Mouse (Mus musculus): ENCODE measurements around the gene Adgre5.

Gene Adgre5

DNA sequence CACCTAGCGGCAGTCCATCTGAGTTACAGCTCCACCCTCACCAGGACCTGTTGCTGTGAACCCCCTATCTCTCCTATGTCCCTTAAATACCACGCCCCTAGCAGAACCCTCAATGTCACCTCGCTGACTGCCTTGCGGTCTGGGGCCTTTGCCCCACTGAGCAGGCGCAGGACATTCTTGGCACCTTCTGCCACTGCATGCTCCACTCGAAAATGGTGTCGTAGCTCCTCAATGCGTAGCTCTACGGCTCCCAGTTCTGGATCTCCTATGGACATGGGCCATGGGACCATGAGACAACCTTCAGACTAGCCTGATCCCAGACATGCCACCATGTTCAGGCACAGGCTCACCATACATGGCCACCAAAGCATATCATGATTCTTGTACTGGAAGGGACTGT, 56.6 kb downstream of the Adgre5 start:
- no peak for DNase-seq (ENCODE audit: low spot score)

DNA sequence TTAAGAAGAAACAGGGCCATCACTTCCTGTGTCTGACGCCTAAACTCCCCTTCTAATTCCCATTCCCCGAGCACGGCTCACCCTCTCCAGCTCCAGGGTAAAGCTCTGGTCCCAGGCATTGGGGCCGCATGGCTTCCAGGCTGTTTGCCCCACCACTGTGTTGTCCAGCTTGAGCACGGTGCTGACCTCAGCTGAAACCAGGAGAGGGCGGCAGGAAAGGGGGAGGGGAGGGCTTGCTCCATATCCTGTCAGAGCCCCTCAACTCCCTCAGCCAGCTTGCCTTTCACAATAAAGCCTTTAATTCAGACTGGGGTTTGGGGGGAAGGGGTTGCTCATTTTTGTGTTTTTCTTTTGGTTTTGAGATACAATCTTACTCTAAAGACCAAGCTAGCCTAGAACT, 60.0 kb downstream of the Adgre5 start:
- DNase-seq (ENCODE audit: low spot score): no peak

DNA sequence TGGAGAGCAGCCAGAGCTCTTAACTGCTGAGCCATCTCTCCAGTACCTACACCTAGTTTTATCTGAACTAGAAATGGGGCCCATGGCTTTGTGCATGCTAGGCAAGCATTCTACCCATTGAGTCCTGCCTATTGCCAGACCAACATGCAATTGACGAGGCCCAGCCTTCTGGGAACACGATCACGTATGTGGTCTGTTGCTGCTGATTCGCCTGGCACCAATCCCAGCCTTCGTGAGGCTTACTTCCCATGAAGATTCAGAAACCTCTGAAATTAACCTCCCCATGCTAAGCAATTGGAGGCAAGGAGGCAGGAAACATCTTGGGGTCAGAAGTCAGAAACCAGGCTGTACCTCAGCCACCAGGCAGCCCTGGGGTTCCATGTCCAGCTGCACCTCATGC, 60.5 kb downstream of the Adgre5 start:
- DNase-seq (ENCODE audit: low spot score): no peak

DNA sequence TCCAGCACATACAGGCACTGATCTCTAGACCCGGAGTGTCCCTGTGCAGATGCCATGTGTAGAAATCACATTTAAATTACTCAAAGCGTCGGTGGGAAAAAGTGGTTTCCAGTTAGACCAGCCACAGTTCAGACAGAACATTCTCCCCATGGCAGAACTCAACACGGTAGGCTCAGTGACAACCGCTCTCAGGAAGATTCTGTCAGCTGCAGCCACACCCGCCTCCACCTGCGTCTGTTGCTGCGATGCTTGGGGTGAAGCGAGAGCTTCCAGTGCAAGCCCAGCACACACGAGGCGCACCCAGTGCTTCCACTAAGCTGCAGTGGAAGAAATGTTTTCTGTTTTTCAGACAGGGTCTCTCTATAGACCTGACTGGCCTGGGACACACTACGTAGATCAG, 61.3 kb downstream of the Adgre5 start:
- no peak for DNase-seq (ENCODE audit: low spot score)

DNA sequence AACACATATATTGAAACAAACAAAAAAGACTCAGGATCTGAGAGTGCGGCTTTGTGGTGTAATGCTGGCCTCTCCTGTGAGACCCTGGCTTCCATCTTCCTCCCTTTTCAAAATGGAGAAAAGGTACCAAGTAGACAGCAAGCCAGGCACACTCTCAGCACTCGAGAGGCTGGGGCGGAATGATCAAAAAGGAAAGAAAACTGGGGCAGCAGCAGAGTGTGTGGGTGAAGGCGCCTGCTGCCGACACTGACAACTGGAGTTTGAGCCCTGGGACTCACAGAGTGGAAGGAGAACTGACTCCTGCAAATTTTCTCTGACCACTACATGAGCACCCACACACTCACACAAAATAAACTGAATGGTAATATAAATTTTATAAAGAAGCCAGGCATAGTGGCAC, 66.6 kb downstream of the Adgre5 start:
- DNase-seq (ENCODE audit: low spot score): no peak

Data from T-cell, adult 2 months (primary cell).